Mouse (Mus musculus) heart, adult 18-20 months (tissue): ENCODE results near the gene Gm7534. TPM values are rescaled to one million over a fixed set of nuclear protein-coding genes. Genes with fewer than 3 reads are reported as not detected.

Source experiments
- total RNA-seq, 2 experiments: library from RNA; stranded (reverse); gene quantifications; 2 replicates each; pipeline ENCODE4 v1.2.3; 2021

The Gm7534 gene
- total RNA-seq, 2 experiments from 2014 or later: not detected

Other genes starting within 250 kb of the Gm7534 start
- 100 to 1,000 TPM; 106 to 113 TPM for gene Hmgn2, start 234.4 kb downstream of the Gm7534 start, total RNA-seq
- gene Dhdds, start 202.1 kb downstream of the Gm7534 start, total RNA-seq: 10 to 100 TPM; 29.9 to 31.9 TPM
- gene Lin28a, start 184.2 kb downstream of the Gm7534 start, total RNA-seq: not detected
- gene Zfp683, start 149.2 kb downstream of the Gm7534 start, total RNA-seq: not detected
- gene Crybg2, start 142.2 kb downstream of the Gm7534 start, total RNA-seq: under 1 TPM in 1 of 2 experiments, not detected in 1; 0.08 TPM
- gene Cd52, start 107.9 kb downstream of the Gm7534 start, total RNA-seq: 10 to 100 TPM in 1 of 2 experiments, 1 to 10 TPM in 1; 5.8 to 20.9 TPM
- gene Ubxn11, start 100.4 kb downstream of the Gm7534 start, total RNA-seq: 1 to 10 TPM; 2.0 to 2.4 TPM
- gene Sh3bgrl3, start 74.2 kb downstream of the Gm7534 start, total RNA-seq: 10 to 100 TPM; 34.0 to 42.8 TPM
- gene Cep85, start 15.9 kb downstream of the Gm7534 start, total RNA-seq: 10 to 100 TPM; 40.4 to 41.9 TPM
- gene Catsper4, start 24.4 kb upstream of the Gm7534 start, total RNA-seq: not detected
- 1 to 10 TPM; 3.9 to 6.3 TPM for gene Cnksr1, start 35.4 kb upstream of the Gm7534 start, total RNA-seq
- gene E130218I03Rik, start 40.7 kb upstream of the Gm7534 start, total RNA-seq: not detected
- 1 to 10 TPM; 3.3 to 3.6 TPM for gene Zfp593, start 42.6 kb upstream of the Gm7534 start, total RNA-seq
- gene Gm30191, start 43.9 kb upstream of the Gm7534 start, total RNA-seq: not detected
- 1 to 10 TPM; 5.1 to 6.3 TPM for gene Grrp1, start 51.1 kb upstream of the Gm7534 start, total RNA-seq
- gene Pdik1l, start 84.9 kb upstream of the Gm7534 start, total RNA-seq: 1 to 10 TPM; 4.8 to 8.0 TPM
- gene Trim63, start 112.1 kb upstream of the Gm7534 start, total RNA-seq: 100 to 1,000 TPM; 195 to 199 TPM
- gene Slc30a2, start 140.2 kb upstream of the Gm7534 start, total RNA-seq: under 1 TPM; 0.30 to 0.72 TPM
- 10 to 100 TPM; 19.7 to 19.8 TPM for gene Extl1, start 180.8 kb upstream of the Gm7534 start, total RNA-seq
- gene Pafah2, start 193.3 kb upstream of the Gm7534 start, total RNA-seq: 1 to 10 TPM; 6.1 to 7.9 TPM